Mouse (Mus musculus) neural tube, embryonic 14.5 days (tissue): ENCODE results near the gene Ube2h. TPM values are rescaled to one million over a fixed set of nuclear protein-coding genes. Genes with fewer than 3 reads are reported as not detected.
A peak's percentile ranks its signal among the peaks of the same experiment; 100 is the strongest.

ENCODE experiments used
- ATAC-seq: fragments of 200-750 bp; cut with Nextera tagmentation; 2 replicates; pipeline ENCODE4 v1.8.0; 2017; ENCODE audit warnings: low read depth, mild to moderate bottlenecking, moderate TSS enrichment, moderate library complexity
- H3K27ac ChIP-seq: fragments of 300-500 bp; sonication (generic); 2 replicates; pipeline ENCODE4 v1.5.1; 2014; ENCODE audit warnings: low read depth, mild to moderate bottlenecking, control low read depth, low read length, moderate library complexity, mixed read lengths
- H3K27me3 ChIP-seq: fragments of 300-500 bp; sonication (generic); 2 replicates; pipeline ENCODE4 v1.6.1; 2014; ENCODE audit warnings: low read length; ENCODE audit not compliant: control insufficient read depth, insufficient read depth
- H3K36me3 ChIP-seq: fragments of 300-500 bp; sonication (generic); 2 replicates; pipeline ENCODE4 v1.6.1; 2014; ENCODE audit warnings: low read length, mixed read lengths; ENCODE audit not compliant: control insufficient read depth, insufficient read depth
- H3K4me1 ChIP-seq: fragments of 300-500 bp; sonication (generic); 2 replicates; pipeline ENCODE4 v1.6.1; 2014; ENCODE audit warnings: low read length; ENCODE audit not compliant: control insufficient read depth, insufficient read depth
- H3K4me2 ChIP-seq: fragments of 300-500 bp; sonication (generic); 2 replicates; pipeline ENCODE4 v1.6.1; 2014; ENCODE audit warnings: mild to moderate bottlenecking, low read depth, low read length, control low read depth
- H3K4me3 ChIP-seq: fragments of 300-500 bp; sonication (generic); 2 replicates; pipeline ENCODE4 v1.5.1; 2014; ENCODE audit warnings: low read depth, low read length, control low read depth, mixed read lengths
- H3K9ac ChIP-seq: fragments of 300-500 bp; sonication (generic); replicated peaks from 2 replicates; pipeline ENCODE4 v1.6.1; 2014; ENCODE audit warnings: low read depth, mild to moderate bottlenecking, control low read depth, low read length, mixed read lengths
- H3K9me3 ChIP-seq: fragments of 300-500 bp; sonication (generic); 2 replicates; pipeline ENCODE4 v1.6.1; 2016; ENCODE audit warnings: low read length; ENCODE audit not compliant: control insufficient read depth
- whole genome bisulfite sequencing: fragments of 180-500 bp; shearing (Covaris S2); extraction: QIAGEN DNeasy Blood & Tissue Kit; methylation state at CpG from one replicate; pipeline ENCODE4 v1.1.7; 2014; 5-methylcytosine and 5-hydroxymethylcytosine counted together
- polyA plus RNA-seq: library from polyadenylated mRNA; unstranded; fragments of >200 nt; fragmentation: Nextera tagmentation; extraction: Ambion mirVana; gene quantifications from 2 replicates; pipeline ENCODE4 v1.2.1, GENCODE M21; 2014

Ube2h gene
- polyA plus RNA-seq, 1 experiment from 2014 or later: 79.3 TPM

- Histone ChIP-seq H3K36me3 (no peaks in the 10 kb centered on the region), H3K9ac (no peak overlapping the region), H3K4me2 (no peak overlapping the region), H3K27me3 (peaks cover 42% of the 10 kb centered on the region), H3K9me3 (no peaks in the 10 kb centered on the region), H3K27ac (no peak overlapping the region), H3K4me1 (no peaks in the 10 kb centered on the region), H3K4me3 (no peak overlapping the region)
- 16% methylated on average over 11 of the region's 11 CpGs for WGBS
- ATAC-seq: no peak
These were observed 125.3 kb downstream of the Ube2h start for GRCm38 (mm10) chr6:30179046-30179445.

DNA sequence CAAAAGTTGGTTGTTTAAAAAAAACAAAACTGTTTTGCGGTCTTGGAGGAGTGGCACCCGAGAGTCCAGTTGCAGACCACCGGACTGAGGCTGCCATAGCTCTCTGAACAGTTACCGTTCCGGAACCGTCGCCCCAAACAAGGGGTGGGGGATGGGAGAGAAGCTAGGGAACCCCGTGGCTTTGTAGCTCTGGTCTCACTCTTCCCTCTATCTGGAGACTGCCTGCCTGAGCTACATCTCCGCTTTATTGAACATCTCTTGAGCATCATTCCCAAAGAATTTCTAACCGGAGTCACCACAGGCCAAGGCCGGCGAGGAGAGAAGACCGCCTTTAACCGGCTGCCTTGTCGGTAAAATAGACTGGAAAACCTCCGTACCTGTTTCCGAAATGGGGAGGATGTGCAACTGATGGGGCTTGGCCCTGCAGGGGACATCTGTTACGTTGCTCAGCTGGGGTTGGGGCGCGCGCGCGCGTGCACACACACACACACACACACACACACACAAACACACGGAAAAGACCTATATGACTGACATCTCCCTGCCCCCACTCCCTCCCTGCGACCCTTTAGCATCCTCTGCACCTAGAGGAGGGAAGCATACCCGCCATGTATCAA, 126.2 kb downstream of the Ube2h start:
- Histone ChIP-seq H3K27me3 (peaks cover 51% of the 10 kb centered on the region), H3K4me3 (no peak overlapping the region), H3K4me2 (no peak overlapping the region), H3K4me1 (0 out of 2 replicates have a peak, but pooled peaks cover 2% of the 10 kb centered on the region), H3K9ac (no peak overlapping the region), H3K27ac (no peak overlapping the region), H3K36me3 (no peaks in the 10 kb centered on the region), H3K9me3 (no peaks in the 10 kb centered on the region)
- WGBS: 3% methylated on average over 27 of the region's 27 CpGs
- no peak for ATAC-seq

GRCm38 (mm10) chr6:30177305-30177704, 127.0 kb downstream of the Ube2h start:
- Histone ChIP-seq H3K27ac (no peak overlapping the region), H3K36me3 (no peaks in the 10 kb centered on the region), H3K4me1 (peaks cover 2% of the 10 kb centered on the region; the same call in 1 of the 2 replicates), H3K27me3 (peaks cover 59% of the 10 kb centered on the region), H3K9me3 (no peaks in the 10 kb centered on the region), H3K9ac (no peak overlapping the region), H3K4me2 (no peak overlapping the region), H3K4me3 (no peak overlapping the region)
- WGBS: under 1% methylated on average over 14 of the region's 14 CpGs
- no peak for ATAC-seq

DNA sequence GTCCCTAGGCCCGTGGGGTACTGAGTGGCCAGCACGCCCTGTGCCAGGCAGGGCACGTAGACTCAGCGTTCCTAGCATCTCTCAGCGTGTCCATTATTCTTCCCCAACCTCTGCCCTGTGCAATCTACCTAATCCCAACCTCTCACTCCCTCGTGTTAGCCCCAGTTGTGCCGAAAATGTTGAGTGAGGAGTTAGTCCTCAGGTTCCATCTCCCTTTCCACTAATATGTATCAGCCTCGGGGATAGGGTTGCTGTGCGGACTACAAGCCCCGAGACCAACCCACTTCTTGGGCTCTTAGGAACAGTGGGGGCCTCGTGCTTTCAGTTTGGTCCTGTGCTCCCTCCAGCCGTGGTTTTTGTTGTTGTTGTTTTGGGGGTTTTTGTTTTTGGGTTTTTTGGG, 127.8 kb downstream of the Ube2h start:
- H3K36me3 ChIP-seq: no peaks in the 10 kb centered on the region
- peaks cover 2% of the 10 kb centered on the region; the same call in 1 of the 2 replicates for H3K4me1 ChIP-seq
- peaks cover 66% of the 10 kb centered on the region for H3K27me3 ChIP-seq
- no peak overlapping the region for H3K4me2 ChIP-seq
- no peaks in the 10 kb centered on the region for H3K9me3 ChIP-seq
- no peak overlapping the region for H3K4me3 ChIP-seq
- no peak for ATAC-seq
- 4% methylated on average over 12 of the region's 12 CpGs for WGBS
- no peak overlapping the region for H3K27ac ChIP-seq
- H3K9ac ChIP-seq: no peak overlapping the region

DNA sequence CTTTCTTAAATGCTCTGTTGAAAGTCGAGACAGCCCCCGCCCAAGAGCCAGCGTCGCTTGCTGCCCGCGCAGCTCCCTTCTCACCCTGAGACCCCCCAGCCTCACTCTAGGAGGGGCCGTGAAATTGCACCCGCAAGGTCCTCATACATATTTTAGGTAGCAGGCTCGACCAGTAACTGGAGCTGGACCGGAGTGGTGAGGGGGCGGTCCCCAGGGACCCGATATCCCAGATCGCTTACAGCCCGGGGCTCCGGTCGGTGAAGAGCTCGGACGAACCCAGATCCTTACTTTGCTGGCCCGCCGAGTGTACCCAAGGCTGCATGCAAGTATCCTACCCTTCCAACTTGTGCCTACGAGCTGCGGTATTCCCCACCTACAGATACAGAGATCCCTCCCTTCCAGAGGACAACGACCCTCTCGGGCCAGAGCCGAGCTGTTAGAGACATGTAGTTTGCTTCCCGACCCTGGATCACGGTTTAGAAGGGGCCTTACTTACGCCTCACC, 128.4 kb downstream of the Ube2h start:
- H3K4me2 ChIP-seq: peak overlapping the region; percentile 23; the same call in 1 of the 2 replicates
- no peaks in the 10 kb centered on the region for H3K9me3 ChIP-seq
- H3K36me3 ChIP-seq: no peaks in the 10 kb centered on the region
- ATAC-seq: no peak
- H3K27ac ChIP-seq: no peak overlapping the region
- peaks cover 69% of the 10 kb centered on the region for H3K27me3 ChIP-seq
- WGBS: under 1% methylated on average over 28 of the region's 28 CpGs
- H3K4me3 ChIP-seq: peak overlapping the region; percentile 7; the same call in 1 of the 2 replicates
- peaks cover 2% of the 10 kb centered on the region; the same call in 1 of the 2 replicates for H3K4me1 ChIP-seq
- H3K9ac ChIP-seq: no peak overlapping the region

- Histone ChIP-seq H3K9ac (no peak overlapping the region), H3K4me2 (peak overlapping the region; percentile 23; the same call in 1 of the 2 replicates), H3K4me3 (peak overlapping the region; percentile 7), H3K9me3 (no peaks in the 10 kb centered on the region), H3K27me3 (peaks cover 68% of the 10 kb centered on the region), H3K36me3 (no peaks in the 10 kb centered on the region), H3K4me1 (peaks cover 2% of the 10 kb centered on the region; the same call in 1 of the 2 replicates), H3K27ac (0 out of 2 replicates have a peak overlapping the region, but pooled peaks have one; percentile 28)
- WGBS: under 1% methylated on average over 45 of the region's 45 CpGs
- ATAC-seq: no peak
These were observed 129.0 kb downstream of the Ube2h start for GRCm38 (mm10) chr6:30175225-30175917.

DNA sequence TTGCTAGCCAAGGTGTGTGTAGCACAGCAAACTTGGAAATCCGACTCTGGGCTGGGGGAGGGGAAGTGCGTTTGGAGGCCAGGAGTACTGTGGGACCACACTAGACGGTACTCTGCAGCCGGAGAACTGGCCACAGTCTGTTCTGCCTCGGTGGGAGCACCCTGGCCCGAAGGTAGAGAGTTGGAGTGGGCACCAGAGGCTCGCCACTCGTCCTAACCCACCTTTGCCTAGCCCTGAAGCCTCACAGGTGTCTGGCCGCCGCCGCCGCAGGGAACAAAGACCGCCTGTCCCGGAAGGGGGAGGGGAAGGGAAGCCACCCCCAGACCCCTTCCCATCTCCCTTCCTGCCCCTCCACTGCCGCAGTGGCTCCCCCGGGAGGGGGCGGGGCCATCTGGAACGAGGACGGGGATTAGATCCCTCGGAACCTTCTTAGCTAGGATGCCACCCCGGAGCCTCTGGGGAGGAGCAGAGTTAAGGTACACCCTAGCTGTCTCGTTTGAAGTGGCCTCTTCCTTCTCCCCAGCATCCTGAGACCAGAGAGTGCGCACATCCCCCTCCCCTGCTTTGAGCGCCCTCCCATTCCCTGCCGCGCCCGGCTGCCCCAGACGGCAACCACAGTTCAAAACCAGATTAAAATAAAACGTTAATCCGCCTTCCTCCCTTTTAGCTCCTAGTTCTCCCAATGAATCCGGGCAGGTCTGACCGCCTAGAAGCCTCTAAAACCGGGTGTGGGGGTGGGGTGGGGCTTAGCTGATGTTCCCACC, 129.7 kb downstream of the Ube2h start:
- WGBS: 1% methylated on average over 32 of the region's 33 CpGs
- no peak overlapping the region for H3K9ac ChIP-seq
- peaks cover 72% of the 10 kb centered on the region for H3K27me3 ChIP-seq
- H3K4me2 ChIP-seq: no peak overlapping the region; the same call in 1 of the 2 replicates
- H3K4me1 ChIP-seq: peaks cover 2% of the 10 kb centered on the region; the same call in 1 of the 2 replicates
- H3K4me3 ChIP-seq: peak overlapping the region; percentile 24; the same call in 1 of the 2 replicates
- ATAC-seq: no peak
- no peaks in the 10 kb centered on the region for H3K9me3 ChIP-seq
- peak overlapping the region; percentile 40; the same call in 1 of the 2 replicates for H3K27ac ChIP-seq
- H3K36me3 ChIP-seq: no peaks in the 10 kb centered on the region

DNA sequence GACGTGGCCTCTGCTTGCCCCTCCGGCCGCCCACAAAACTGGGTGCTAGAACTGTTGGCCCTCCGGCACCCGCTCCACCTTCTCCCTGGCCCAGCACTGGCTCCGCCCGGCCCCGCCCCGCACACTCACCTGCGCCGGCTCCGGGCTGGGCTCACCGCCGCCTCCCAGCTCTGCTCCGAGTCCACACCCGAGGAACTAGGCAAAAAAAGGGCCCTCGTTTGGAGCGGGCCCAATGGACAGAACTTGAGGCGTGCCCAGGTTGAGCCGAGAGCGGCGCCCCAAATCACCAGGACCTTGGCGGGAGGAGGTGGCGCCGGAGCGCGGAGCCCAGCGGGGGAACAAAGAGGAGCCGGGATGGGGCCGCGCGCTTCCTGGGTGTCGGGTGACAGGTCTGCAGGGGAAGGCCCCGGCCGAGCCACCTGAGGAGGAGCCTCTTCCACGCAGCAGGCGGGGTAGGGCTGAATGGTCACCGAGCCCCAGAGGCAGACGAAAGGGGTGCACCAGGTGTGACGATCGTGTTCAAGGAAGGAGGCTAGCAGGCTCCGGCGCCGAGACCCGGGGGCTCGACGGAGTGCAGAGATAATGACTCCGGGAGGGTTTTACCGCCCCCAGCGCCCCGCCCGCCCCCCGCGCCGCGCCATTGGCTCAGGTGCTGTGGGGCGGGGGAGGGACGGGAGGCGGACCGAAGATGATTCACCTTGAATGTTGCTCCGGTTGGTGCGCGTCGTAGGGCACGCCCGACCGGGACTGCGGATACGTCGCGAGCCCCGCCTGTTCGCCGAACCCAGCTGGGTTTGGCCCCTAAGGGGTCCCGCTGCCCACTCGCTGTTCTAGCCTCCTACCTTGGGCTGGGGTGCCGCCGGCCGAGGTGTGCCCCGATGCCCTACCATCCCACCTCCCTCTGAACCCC, 130.5 kb downstream of the Ube2h start:
- H3K4me2 ChIP-seq: peak overlapping the region; percentile 3; the same call in 1 of the 2 replicates
- WGBS: under 1% methylated on average over 66 of the region's 80 CpGs
- H3K9me3 ChIP-seq: no peaks in the 10 kb centered on the region
- ATAC-seq: 0 out of 2 replicates have a peak, but pooled peaks have one; percentile 7
- peak overlapping the region; percentile 48; the same call in 1 of the 2 replicates for H3K27ac ChIP-seq
- no peaks in the 10 kb centered on the region for H3K36me3 ChIP-seq
- peaks cover 2% of the 10 kb centered on the region; the same call in 1 of the 2 replicates for H3K4me1 ChIP-seq
- no peak overlapping the region for H3K9ac ChIP-seq
- H3K4me3 ChIP-seq: peak overlapping the region; percentile 24
- peaks cover 69% of the 10 kb centered on the region for H3K27me3 ChIP-seq
